9 mouse cellular contexts compared by ENCODE assay signal in genomic region chr11:98338507-98338961, GRCm38 (mm10). TPM values are rescaled to one million over a fixed set of nuclear protein-coding genes. Genes with fewer than 3 reads are reported as not detected.
DNase-seq lines count a peak whose midpoint lies in the region; ATAC-seq and TF ChIP-seq lines count a peak whose summit lies in the region.
"Had no signal": no experiment of that assay in that cellular context is flagged by ENCODE, and none has a peak within 500 bp of the region (broad histone marks: within the 10 kb centered on the region; RNA-seq: fewer than 3 reads in every experiment).

No protein-coding gene starts in this region.

- DNase-seq in adrenal gland, adult 18-20 months (ENCODE audit: low spot score in 2 of 2): peak; percentile 41 to 49
- DNase-seq in adrenal gland, adult 8-10 months: no peak
- peak; percentile 49 for DNase-seq in MN1 (ENCODE audit: low spot score)
- DNase-seq in embryonic facial prominence, embryonic 14.5 days (ENCODE audit: low spot score): no peak
- DNase-seq in left cerebral cortex, postnatal 36 days (ENCODE audit: low spot score in 2 of 2): peak; percentile 89 to 95
- peak; percentile 75 for DNase-seq in midbrain, postnatal 0 days (ENCODE audit: low spot score)
- no peak for DNase-seq in thymus, postnatal 25 days

- peaks cover 10% of the 10 kb centered on the region; the same call in 1 of the 2 replicates for H3K4me1 ChIP-seq in embryonic facial prominence, embryonic 14.5 days (ENCODE audit: control insufficient read depth, insufficient read depth, low read length)
- H3K4me1 ChIP-seq in hindbrain, embryonic 13.5 days (replicated peaks): peaks cover 57% of the 10 kb centered on the region
- H3K4me1 ChIP-seq in midbrain, postnatal 0 days (ENCODE audit: insufficient read depth, low read length): 0 out of 2 replicates have a peak, but pooled peaks cover 3% of the 10 kb centered on the region

- ATAC-seq in embryonic facial prominence, embryonic 14.5 days (ENCODE audit: low read depth): no peak
- ATAC-seq in hindbrain, embryonic 13.5 days (ENCODE audit: low FRiP score): no peak
- no peak for ATAC-seq in midbrain, postnatal 0 days (ENCODE audit: low FRiP score)

- no peaks in the 10 kb centered on the region for H3K9me3 ChIP-seq in embryonic facial prominence, embryonic 14.5 days (ENCODE audit: control insufficient read depth, low read length)
- H3K9me3 ChIP-seq in hindbrain, embryonic 13.5 days: no peaks in the 10 kb centered on the region
- no peaks in the 10 kb centered on the region for H3K9me3 ChIP-seq in midbrain, postnatal 0 days (ENCODE audit: low read length)

- TF ChIP-seq CTCF in midbrain, postnatal 0 days (IDR thresholded peaks at IDR 0.05): no peak

- intact Hi-C loops in left cerebral cortex, postnatal 36 days (cut with DNase I): loop anchor here (10.0 kb wide), 1 partner anchor 206 kb away; the partner anchor contains the start of gene Ikzf3

- H3K4me3 ChIP-seq in embryonic facial prominence, embryonic 14.5 days (ENCODE audit: low read depth, low read length): peak overlapping the region; percentile 54
- peak overlapping the region; percentile 50 for H3K4me3 ChIP-seq in hindbrain, embryonic 13.5 days
- peak overlapping the region; percentile 56 for H3K4me3 ChIP-seq in midbrain, postnatal 0 days (ENCODE audit: low read depth, low read length)

- peak overlapping the region; percentile 66 for H3K9ac ChIP-seq in embryonic facial prominence, embryonic 14.5 days (ENCODE audit: low read depth, low read length)
- H3K9ac ChIP-seq in hindbrain, embryonic 13.5 days: peak overlapping the region; percentile 79
- peak overlapping the region; percentile 65 for H3K9ac ChIP-seq in midbrain, postnatal 0 days (replicated peaks; ENCODE audit: low read length, poor library complexity, severe bottlenecking)

- no peaks in the 10 kb centered on the region for H3K36me3 ChIP-seq in embryonic facial prominence, embryonic 14.5 days (ENCODE audit: control insufficient read depth, insufficient read depth, low read length)
- no peaks in the 10 kb centered on the region for H3K36me3 ChIP-seq in hindbrain, embryonic 13.5 days
- no peaks in the 10 kb centered on the region for H3K36me3 ChIP-seq in midbrain, postnatal 0 days (ENCODE audit: insufficient read depth, low read length)

- peak overlapping the region; percentile 97 for H3K4me2 ChIP-seq in embryonic facial prominence, embryonic 14.5 days (ENCODE audit: low read depth, low read length)
- H3K4me2 ChIP-seq in hindbrain, embryonic 13.5 days: peak overlapping the region; percentile 90
- H3K4me2 ChIP-seq in midbrain, postnatal 0 days (ENCODE audit: low read depth, low read length, poor library complexity, severe bottlenecking): peak overlapping the region; percentile 97

- H3K27me3 ChIP-seq in embryonic facial prominence, embryonic 14.5 days (replicated peaks; ENCODE audit: control insufficient read depth, insufficient read depth, low read length): peaks cover 87% of the 10 kb centered on the region
- peaks cover 89% of the 10 kb centered on the region for H3K27me3 ChIP-seq in hindbrain, embryonic 13.5 days
- H3K27me3 ChIP-seq in midbrain, postnatal 0 days (ENCODE audit: insufficient read depth, low read length): peaks cover 72% of the 10 kb centered on the region

- H3K27ac ChIP-seq in embryonic facial prominence, embryonic 14.5 days (replicated peaks; ENCODE audit: low read depth, low read length): no peak overlapping the region
- peak overlapping the region; percentile 95 for H3K27ac ChIP-seq in hindbrain, embryonic 13.5 days
- H3K27ac ChIP-seq in midbrain, postnatal 0 days (ENCODE audit: low read depth, low read length): peak overlapping the region; percentile 44

- WGBS in embryonic facial prominence, embryonic 14.5 days: 1% methylated on average over 31 of the region's 57 CpGs
- WGBS in hindbrain, embryonic 13.5 days: under 1% methylated on average over 46 of the region's 57 CpGs
- WGBS in midbrain, postnatal 0 days: under 1% methylated on average over 56 of the region's 57 CpGs

RNA-seq across cellular contexts. Expression of gene Neurod2, which starts 9.1 kb away (rescaled TPM):
- not detected for total RNA-seq in adrenal gland, adult 18-20 months (2021)
- total RNA-seq in adrenal gland, adult 8-10 months (2022): not detected
- polyA plus RNA-seq in embryonic facial prominence, embryonic 14.5 days (2014; fragmentation: Nextera tagmentation; extraction: Ambion mirVana): 0.10 TPM in 1 of 2 replicates, not detected in the other
- 24.6 and 30.7 TPM in 2 replicates for polyA plus RNA-seq in hindbrain, embryonic 13.5 days (2015; fragmentation: Nextera tagmentation; extraction: Ambion mirVana)
- total RNA-seq in left cerebral cortex, postnatal 36 days (2021): 10 to 100 TPM; 65.2 to 77.3 TPM
- 11.6 and 24.4 TPM in 2 replicates for total RNA-seq in midbrain, postnatal 0 days (2014; rRNA removed)
- polyA plus RNA-seq in midbrain, postnatal 0 days (2015; fragmentation: Nextera tagmentation; extraction: Ambion mirVana): 2.1 and 3.3 TPM in 2 replicates
- polyA plus RNA-seq: gonadal fat pad, adult 2 months had no signal

RNA-seq across cellular contexts. Expression of gene Ppp1r1b, which starts 9.7 kb away (rescaled TPM):
- under 1 TPM; 0.27 to 0.32 TPM for total RNA-seq in adrenal gland, adult 18-20 months (2021)
- total RNA-seq in adrenal gland, adult 8-10 months (2022): under 1 TPM in 3 of 4 experiments, not detected in 1; 0.20 to 0.73 (median 0.56) TPM
- polyA plus RNA-seq in embryonic facial prominence, embryonic 14.5 days (2014; fragmentation: Nextera tagmentation; extraction: Ambion mirVana): 4.1 and 5.1 TPM in 2 replicates
- 1.1 and 2.4 TPM in 2 replicates for polyA plus RNA-seq in hindbrain, embryonic 13.5 days (2015; fragmentation: Nextera tagmentation; extraction: Ambion mirVana)
- total RNA-seq in left cerebral cortex, postnatal 36 days (2021): 100 to 1,000 TPM; 225 to 274 TPM
- total RNA-seq in midbrain, postnatal 0 days (2014; rRNA removed): 1.8 and 5.0 TPM in 2 replicates
- 4.2 and 5.3 TPM in 2 replicates for polyA plus RNA-seq in midbrain, postnatal 0 days (2015; fragmentation: Nextera tagmentation; extraction: Ambion mirVana)

RNA-seq across cellular contexts. Expression of gene Stard3, which starts 19.6 kb away (rescaled TPM):
- 10 to 100 TPM; 23.4 to 24.4 TPM for total RNA-seq in adrenal gland, adult 18-20 months (2021)
- 10 to 100 TPM; 22.4 to 33.9 (median 29.1) TPM for total RNA-seq in adrenal gland, adult 8-10 months (2022)
- polyA plus RNA-seq in embryonic facial prominence, embryonic 14.5 days (2014; fragmentation: Nextera tagmentation; extraction: Ambion mirVana): 31.0 and 32.8 TPM in 2 replicates
- polyA plus RNA-seq in hindbrain, embryonic 13.5 days (2015; fragmentation: Nextera tagmentation; extraction: Ambion mirVana): 44.4 and 44.7 TPM in 2 replicates
- 10 to 100 TPM; 35.9 to 39.3 TPM for total RNA-seq in left cerebral cortex, postnatal 36 days (2021)
- 31.2 and 56.1 TPM in 2 replicates for total RNA-seq in midbrain, postnatal 0 days (2014; rRNA removed)
- polyA plus RNA-seq in midbrain, postnatal 0 days (2015; fragmentation: Nextera tagmentation; extraction: Ambion mirVana): 23.8 and 28.2 TPM in 2 replicates

RNA-seq across cellular contexts. Expression of gene Tcap, which starts 45.1 kb away (rescaled TPM):
- total RNA-seq in adrenal gland, adult 18-20 months (2021): 1 to 10 TPM in 1 of 2 experiments, not detected in 1; 3.5 TPM
- 1 to 10 TPM in 1 of 4 experiments, under 1 TPM in 2, not detected in 1; 0.37 to 1.0 (median 0.73) TPM for total RNA-seq in adrenal gland, adult 8-10 months (2022)
- polyA plus RNA-seq in embryonic facial prominence, embryonic 14.5 days (2014; fragmentation: Nextera tagmentation; extraction: Ambion mirVana): 22.8 and 27.7 TPM in 2 replicates
- polyA plus RNA-seq in hindbrain, embryonic 13.5 days (2015; fragmentation: Nextera tagmentation; extraction: Ambion mirVana): 0.21 and 0.35 TPM in 2 replicates
- total RNA-seq in left cerebral cortex, postnatal 36 days (2021): 10 to 100 TPM; 11.8 to 14.4 TPM
- total RNA-seq in midbrain, postnatal 0 days (2014; rRNA removed): not detected in 2 replicates
- polyA plus RNA-seq in midbrain, postnatal 0 days (2015; fragmentation: Nextera tagmentation; extraction: Ambion mirVana): not detected in 2 replicates

RNA-seq across cellular contexts. Expression of gene Pnmt, which starts 47.7 kb away (rescaled TPM):
- 100 to 1,000 TPM; 313 to 497 TPM for total RNA-seq in adrenal gland, adult 18-20 months (2021)
- 1,000 to 10,000 TPM in 1 of 4 experiments, 100 to 1,000 TPM in 3; 210 to 1,003 (median 584) TPM for total RNA-seq in adrenal gland, adult 8-10 months (2022)
- 0.49 and 0.59 TPM in 2 replicates for polyA plus RNA-seq in embryonic facial prominence, embryonic 14.5 days (2014; fragmentation: Nextera tagmentation; extraction: Ambion mirVana)
- 3.2 and 4.2 TPM in 2 replicates for polyA plus RNA-seq in hindbrain, embryonic 13.5 days (2015; fragmentation: Nextera tagmentation; extraction: Ambion mirVana)
- under 1 TPM; 0.34 to 0.47 TPM for total RNA-seq in left cerebral cortex, postnatal 36 days (2021)
- total RNA-seq in midbrain, postnatal 0 days (2014; rRNA removed): 1.1 and 4.3 TPM in 2 replicates
- polyA plus RNA-seq in midbrain, postnatal 0 days (2015; fragmentation: Nextera tagmentation; extraction: Ambion mirVana): 3.4 and 3.9 TPM in 2 replicates

Comparison
In these comparisons a context has a peak if more than half of its experiments do, and no peak if none do; other contexts are left out.
1. DNase-seq: peak in adrenal gland, adult 18-20 months (2 of 2), MN1 (single experiment), left cerebral cortex, postnatal 36 days (2 of 2) and midbrain, postnatal 0 days (single experiment); none in adrenal gland, adult 8-10 months (single experiment), embryonic facial prominence, embryonic 14.5 days (single experiment) and thymus, postnatal 25 days (single experiment).
2. RNA of gene Neurod2, which starts 9.1 kb away (total RNA-seq): 65.2 to 77.3 TPM in left cerebral cortex, postnatal 36 days and 11.6 to 24.4 TPM in midbrain, postnatal 0 days; not detected in adrenal gland, adult 8-10 months and not detected in adrenal gland, adult 18-20 months; every median in the first group is over 10 times any median in the second.
3. RNA of gene Ppp1r1b, which starts 9.7 kb away (total RNA-seq): 225 to 274 TPM in left cerebral cortex, postnatal 36 days; 1.8 to 5.0 TPM in midbrain, postnatal 0 days, 0.20 to 0.73 TPM in adrenal gland, adult 8-10 months and 0.27 to 0.32 TPM in adrenal gland, adult 18-20 months; every median in the first group is over 10 times any median in the second.
4. Peak in every context shown above with its lines, with median percentiles within 50 percentile points of each other: H3K4me2 ChIP-seq, H3K4me3 ChIP-seq and H3K9ac ChIP-seq.